Mouse (Mus musculus): ENCODE measurements around the gene Serpine3.

Serpine3 gene

DNA sequence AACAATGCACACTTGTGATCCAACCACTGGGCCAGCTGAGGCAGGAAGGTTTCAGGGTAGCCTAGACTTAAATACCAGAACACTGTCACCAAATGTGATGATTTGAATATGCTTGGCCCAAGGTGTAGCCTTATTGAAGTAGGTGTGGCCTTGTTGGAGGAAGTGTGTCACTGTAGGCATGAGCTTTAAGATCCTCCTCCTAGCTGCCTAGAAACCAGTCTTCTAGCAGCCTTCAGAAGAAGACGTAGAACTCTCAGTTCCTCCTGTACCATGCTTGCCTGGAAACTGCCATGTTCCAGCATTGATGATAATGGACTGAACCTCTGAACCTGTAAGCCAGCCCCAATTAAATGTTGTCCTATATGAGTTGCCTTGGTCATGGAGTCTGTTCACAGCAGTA, 72.2 kb downstream of the Serpine3 start:
- no peak for DNase-seq (ENCODE audit: low read depth in 2 of 2, low spot score in 2 of 2)
